Mouse (Mus musculus) cerebellum, adult (tissue): ENCODE measurements around the gene Gnai2.
"Not testable (repeated sequence)": the region's sequence is repeated elsewhere in the genome, so short reads cannot be mapped to it uniquely, and the experiment has no call there.

Source experiments
- ATAC-seq: cut with Nextera tagmentation; 2 replicates; pipeline ENCODE4 v1.9.2; 2017; ENCODE audit warnings: mild to moderate bottlenecking, moderate library complexity, mixed read lengths; ENCODE audit not compliant: insufficient number of reproducible peaks, low FRiP score, low TSS enrichment

Gnai2 gene

GRCm38 (mm10) chr9:107575579-107576356, 59.4 kb downstream of the Gnai2 start:
- no peak for ATAC-seq

GRCm38 (mm10) chr9:107573774-107574173, 61.4 kb downstream of the Gnai2 start:
- ATAC-seq: not testable (repeated sequence)

GRCm38 (mm10) chr9:107572327-107572662, 62.9 kb downstream of the Gnai2 start:
- no peak for ATAC-seq

GRCm38 (mm10) chr9:107571534-107572326, 63.4 kb downstream of the Gnai2 start:
- ATAC-seq: no peak

GRCm38 (mm10) chr9:107570845-107571244, 64.3 kb downstream of the Gnai2 start:
- no peak for ATAC-seq

- ATAC-seq: no peak
Measured at GRCm38 (mm10) chr9:107570016-107570415, 65.2 kb downstream of the Gnai2 start.

- ATAC-seq: peak; percentile 8; the same call in 1 of the 2 replicates
Measured at GRCm38 (mm10) chr9:107569270-107569669, 65.9 kb downstream of the Gnai2 start.

- peak; percentile 66; the same call in 1 of the 2 replicates for ATAC-seq
Measured at GRCm38 (mm10) chr9:107568331-107569261, 66.6 kb downstream of the Gnai2 start.

- no peak for ATAC-seq
Measured at GRCm38 (mm10) chr9:107567702-107568319, 67.4 kb downstream of the Gnai2 start, which contains the start of gene Hyal2. Gene Hyal2, plus strand, starts transcription at chr9:107567945.

GRCm38 (mm10) chr9:107566855-107567254, 68.3 kb downstream of the Gnai2 start:
- no peak for ATAC-seq

GRCm38 (mm10) chr9:107566041-107566709, 69.0 kb downstream of the Gnai2 start:
- ATAC-seq: no peak

GRCm38 (mm10) chr9:107565556-107565955, 69.6 kb downstream of the Gnai2 start:
- not testable (repeated sequence) for ATAC-seq
